Mouse (Mus musculus): Measurements from ENCODE around the gene Atg101. TPM values are rescaled to one million over a fixed set of nuclear protein-coding genes. Genes with fewer than 3 reads are reported as not detected.

Gene Atg101
- polyA plus RNA-seq, 1 experiment from 2014 or later = 31.7 TPM

DNA sequence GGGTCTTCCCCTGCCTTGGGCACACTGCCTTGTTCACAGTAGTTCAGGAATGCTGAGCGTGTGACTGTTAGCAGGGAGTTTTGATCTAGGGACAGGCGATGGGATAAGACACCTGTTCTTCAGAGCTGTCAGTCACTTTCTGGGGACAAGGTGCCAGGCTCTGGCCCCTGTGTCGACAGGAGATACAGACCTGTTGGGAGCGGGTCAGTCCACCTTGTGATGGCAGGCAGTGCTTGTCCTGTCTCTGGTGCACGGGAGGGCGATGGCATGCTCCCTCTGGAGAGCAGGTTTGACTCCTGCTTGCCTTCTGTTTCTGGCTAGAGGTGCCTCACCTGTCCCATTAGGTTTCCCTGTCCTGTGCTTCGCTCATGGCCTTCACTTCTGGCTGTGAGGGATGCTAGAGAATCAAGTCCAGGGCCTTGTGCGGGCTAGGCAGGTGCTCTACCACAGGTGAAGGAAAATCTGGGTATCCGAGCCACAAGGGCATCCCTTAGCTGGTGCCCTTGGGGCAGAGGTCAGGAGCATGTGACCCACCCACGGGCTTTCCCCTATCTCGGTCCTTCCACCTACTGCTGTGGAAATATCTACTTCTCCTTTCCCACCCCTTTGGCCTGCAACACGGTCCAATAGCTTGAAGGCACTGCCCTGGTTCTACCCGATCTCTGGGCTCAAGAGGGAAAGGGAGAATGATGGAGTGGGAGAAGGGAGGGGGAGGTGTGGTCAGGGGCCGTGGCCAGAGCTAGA is 27.4 kb upstream of the Atg101 start:
- H3K9me3 ChIP-seq (replicated peaks) = no peaks in the 10 kb centered on the region
- H3K27me3 ChIP-seq = peaks cover 45% of the 10 kb centered on the region
- 47% methylated on average over 14 of the region's 14 CpGs for WGBS (ENCODE audit: insufficient replicate concordance)
- DNase-seq (no peak), ATAC-seq (ENCODE audit: low read depth) (no peak)
- H3K4me1 ChIP-seq (replicated peaks) = peaks cover 23% of the 10 kb centered on the region
- H3K4me3 ChIP-seq (replicated peaks) = no peak overlapping the region
- no peak overlapping the region for H3K27ac ChIP-seq
- no peaks in the 10 kb centered on the region for H3K36me3 ChIP-seq
- H3K4me2 ChIP-seq = no peak overlapping the region
- no peak overlapping the region for H3K9ac ChIP-seq

GRCm38 (mm10) chr15:101258420-101258819 is 25.7 kb upstream of the Atg101 start:
- 47% methylated on average over 11 of the region's 11 CpGs for WGBS (ENCODE audit: insufficient replicate concordance)
- DNase-seq = no peak
- H3K27me3 ChIP-seq = peaks cover 30% of the 10 kb centered on the region
- H3K4me1 ChIP-seq (replicated peaks) = peaks cover 36% of the 10 kb centered on the region
- no peak overlapping the region for H3K27ac ChIP-seq
- H3K36me3 ChIP-seq = no peaks in the 10 kb centered on the region
- no peak overlapping the region for H3K9ac ChIP-seq
- ATAC-seq (ENCODE audit: low read depth) = no peak
- H3K9me3 ChIP-seq (replicated peaks) = no peaks in the 10 kb centered on the region
- no peak overlapping the region for H3K4me2 ChIP-seq
- no peak overlapping the region for H3K4me3 ChIP-seq (replicated peaks)

DNA sequence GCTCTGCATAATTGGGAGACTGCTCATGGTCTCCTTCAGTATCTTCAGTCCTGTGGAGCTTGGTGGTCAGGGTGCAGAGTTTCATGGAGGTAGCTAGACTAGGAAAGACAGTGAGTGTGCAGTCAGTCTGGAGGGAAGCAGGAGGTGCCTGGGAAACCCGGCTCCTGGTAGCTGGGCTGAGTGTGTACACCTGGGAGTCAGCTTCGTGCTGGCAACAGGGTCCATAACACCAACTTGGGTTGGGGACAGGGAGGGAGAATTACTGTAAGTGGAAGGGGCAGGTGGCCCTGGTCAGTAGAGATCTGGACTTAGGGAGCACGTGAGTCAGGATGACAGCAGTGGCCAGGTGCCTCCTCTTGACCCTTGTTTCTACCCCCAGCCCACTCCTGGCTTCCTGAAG is 24.1 kb upstream of the Atg101 start:
- no peak overlapping the region for H3K27ac ChIP-seq
- H3K4me3 ChIP-seq (replicated peaks) = no peak overlapping the region
- no peak overlapping the region for H3K9ac ChIP-seq
- no peaks in the 10 kb centered on the region for H3K9me3 ChIP-seq (replicated peaks)
- peaks cover 27% of the 10 kb centered on the region for H3K27me3 ChIP-seq
- no peak for ATAC-seq (ENCODE audit: low read depth)
- H3K36me3 ChIP-seq = no peaks in the 10 kb centered on the region
- no peak overlapping the region for H3K4me2 ChIP-seq
- WGBS (ENCODE audit: insufficient replicate concordance) = 72% methylated on average over 3 of the region's 3 CpGs
- DNase-seq = no peak
- peaks cover 27% of the 10 kb centered on the region for H3K4me1 ChIP-seq (replicated peaks)

DNA sequence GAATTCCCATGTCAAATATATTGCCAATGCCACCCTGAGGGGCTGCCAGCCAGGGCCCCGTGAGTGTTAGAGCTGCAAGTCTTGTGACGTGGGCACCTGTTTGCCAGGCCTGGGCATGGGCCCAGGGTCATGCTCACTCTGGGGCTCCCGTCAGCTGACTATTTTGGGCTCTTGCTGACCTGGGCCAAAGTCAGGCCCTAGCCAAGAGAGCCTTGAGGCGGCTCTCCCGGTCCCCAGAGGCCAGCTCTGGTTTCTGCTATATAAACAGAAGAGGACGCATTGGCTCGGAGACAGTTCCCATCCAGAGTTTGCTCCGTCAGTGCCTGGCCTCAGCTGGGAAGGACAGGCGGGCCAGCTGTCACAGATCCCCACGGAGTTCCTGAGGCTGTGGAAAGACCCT is 23.7 kb upstream of the Atg101 start:
- Histone ChIP-seq H3K27me3 (peaks cover 28% of the 10 kb centered on the region), H3K4me3 (replicated peaks) (no peak overlapping the region), H3K27ac (no peak overlapping the region), H3K9ac (no peak overlapping the region), H3K9me3 (replicated peaks) (no peaks in the 10 kb centered on the region), H3K4me1 (replicated peaks) (peaks cover 27% of the 10 kb centered on the region), H3K36me3 (no peaks in the 10 kb centered on the region), H3K4me2 (no peak overlapping the region)
- WGBS (ENCODE audit: insufficient replicate concordance) = 59% methylated on average over 10 of the region's 10 CpGs
- DNase-seq (no peak), ATAC-seq (ENCODE audit: low read depth) (no peak)

DNA sequence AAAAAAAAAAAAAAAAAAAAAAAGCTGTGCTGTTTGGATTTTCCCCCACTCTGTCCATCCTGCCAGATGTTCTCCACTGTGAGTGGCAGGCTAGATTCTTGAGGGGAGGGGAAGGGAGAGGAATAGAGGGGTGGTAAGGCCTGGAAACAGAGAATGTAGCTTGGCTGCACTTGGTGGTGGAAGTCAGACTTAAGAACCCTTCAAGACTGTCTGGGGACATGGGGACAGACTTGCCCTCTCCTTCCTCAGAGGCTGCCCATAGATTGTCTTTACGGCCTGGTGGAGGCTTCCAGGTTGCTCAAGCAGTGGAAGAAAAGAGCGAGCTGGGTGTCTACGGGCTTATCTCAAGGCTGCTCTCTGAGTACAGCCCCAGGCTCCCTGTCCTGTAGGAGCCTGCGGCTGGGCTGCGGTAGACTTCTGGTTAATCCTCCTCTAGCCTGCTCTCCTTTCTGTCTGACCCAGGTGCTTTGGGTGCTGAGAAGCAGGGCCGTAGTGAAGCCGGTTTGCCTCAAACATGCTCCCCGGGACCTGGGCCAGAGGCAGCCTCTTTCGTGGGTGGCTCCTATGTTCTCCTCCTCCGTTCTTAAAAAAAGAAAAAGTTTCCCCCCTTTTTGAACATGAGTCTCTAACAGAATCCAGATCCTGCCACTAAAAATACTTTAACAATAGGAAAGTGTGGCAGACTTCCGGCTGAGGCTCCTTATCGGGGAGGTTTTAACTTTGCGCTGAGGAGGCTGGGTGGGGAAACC is 23.0 kb upstream of the Atg101 start:
- no peak overlapping the region for H3K9ac ChIP-seq
- H3K4me2 ChIP-seq = peak overlapping the region; percentile 40
- 17% methylated on average over 13 of the region's 13 CpGs for WGBS (ENCODE audit: insufficient replicate concordance)
- peaks cover 30% of the 10 kb centered on the region for H3K4me1 ChIP-seq (replicated peaks)
- H3K27me3 ChIP-seq = peaks cover 32% of the 10 kb centered on the region
- ATAC-seq (ENCODE audit: low read depth) (peak; percentile 49; the same call in 1 of the 2 replicates), DNase-seq (no peak)
- H3K36me3 ChIP-seq = no peaks in the 10 kb centered on the region
- H3K27ac ChIP-seq = peak overlapping the region; percentile 62
- no peaks in the 10 kb centered on the region for H3K9me3 ChIP-seq (replicated peaks)
- H3K4me3 ChIP-seq (replicated peaks) = no peak overlapping the region

- Histone ChIP-seq H3K4me1 (replicated peaks) (peaks cover 41% of the 10 kb centered on the region), H3K27me3 (peaks cover 36% of the 10 kb centered on the region), H3K4me2 (no peak overlapping the region), H3K4me3 (replicated peaks) (no peak overlapping the region), H3K36me3 (no peaks in the 10 kb centered on the region), H3K27ac (peak overlapping the region; percentile 18; the same call in 1 of the 2 replicates), H3K9ac (no peak overlapping the region), H3K9me3 (replicated peaks) (no peaks in the 10 kb centered on the region)
- DNase-seq = no peak
- WGBS (ENCODE audit: insufficient replicate concordance) = 23% methylated on average over 5 of the region's 5 CpGs
- ATAC-seq (ENCODE audit: low read depth) = peak; percentile 21; the same call in 1 of the 2 replicates
Observed at GRCm38 (mm10) chr15:101262502-101262901, 21.6 kb upstream of the Atg101 start.

DNA sequence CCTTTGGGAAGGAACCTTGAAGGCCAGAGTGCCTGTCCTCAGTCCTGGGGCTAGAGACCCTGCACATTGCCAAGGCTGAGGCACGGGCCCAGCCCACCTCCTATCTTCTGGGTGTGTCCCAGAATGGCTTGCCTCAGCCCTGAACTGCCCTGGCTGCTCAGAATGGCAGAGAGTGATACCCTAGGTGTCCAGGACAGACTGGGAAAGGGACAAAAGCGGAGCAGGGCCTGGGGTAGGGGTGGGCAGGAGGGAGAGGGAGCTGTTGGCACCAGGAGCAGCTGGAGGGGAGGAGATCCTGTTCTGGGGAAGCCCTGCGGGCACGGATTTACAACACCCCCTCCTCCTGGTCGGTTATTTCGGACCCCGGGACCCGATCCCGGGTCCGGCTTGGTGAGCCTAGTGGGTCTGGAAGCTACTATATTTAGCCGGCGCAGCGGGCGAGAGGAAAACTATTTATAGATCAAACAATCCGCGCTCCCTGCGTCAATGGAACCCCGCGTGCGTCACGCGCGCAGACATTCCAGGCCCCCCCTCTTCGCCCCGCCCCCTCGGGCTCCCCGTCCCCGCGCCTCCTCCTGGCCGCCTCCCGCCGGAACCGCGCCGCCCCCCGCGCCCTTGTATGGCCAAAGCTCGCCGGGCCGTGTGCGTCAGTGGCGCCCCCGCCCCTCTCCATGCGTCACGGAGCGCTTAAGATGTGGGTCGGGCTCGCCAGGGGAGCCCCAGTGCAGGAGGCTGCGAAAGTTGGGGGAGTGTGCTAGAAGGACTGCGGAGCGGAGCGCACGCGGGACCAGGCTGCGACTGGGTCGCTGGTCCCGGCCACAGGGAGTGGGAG is 17.7 kb upstream of the Atg101 start:
- Histone ChIP-seq H3K27ac (no peak overlapping the region), H3K4me1 (replicated peaks) (peaks cover 31% of the 10 kb centered on the region), H3K4me2 (peak overlapping the region; percentile 69), H3K9me3 (replicated peaks) (no peaks in the 10 kb centered on the region), H3K36me3 (no peaks in the 10 kb centered on the region), H3K4me3 (replicated peaks) (peak overlapping the region; percentile 51), H3K27me3 (peaks cover 55% of the 10 kb centered on the region), H3K9ac (peak overlapping the region; percentile 39)
- DNase-seq (peak; percentile 41), ATAC-seq (ENCODE audit: low read depth) (peak; percentile 61)
- 2% methylated on average over 57 of the region's 57 CpGs for WGBS (ENCODE audit: insufficient replicate concordance)

DNA sequence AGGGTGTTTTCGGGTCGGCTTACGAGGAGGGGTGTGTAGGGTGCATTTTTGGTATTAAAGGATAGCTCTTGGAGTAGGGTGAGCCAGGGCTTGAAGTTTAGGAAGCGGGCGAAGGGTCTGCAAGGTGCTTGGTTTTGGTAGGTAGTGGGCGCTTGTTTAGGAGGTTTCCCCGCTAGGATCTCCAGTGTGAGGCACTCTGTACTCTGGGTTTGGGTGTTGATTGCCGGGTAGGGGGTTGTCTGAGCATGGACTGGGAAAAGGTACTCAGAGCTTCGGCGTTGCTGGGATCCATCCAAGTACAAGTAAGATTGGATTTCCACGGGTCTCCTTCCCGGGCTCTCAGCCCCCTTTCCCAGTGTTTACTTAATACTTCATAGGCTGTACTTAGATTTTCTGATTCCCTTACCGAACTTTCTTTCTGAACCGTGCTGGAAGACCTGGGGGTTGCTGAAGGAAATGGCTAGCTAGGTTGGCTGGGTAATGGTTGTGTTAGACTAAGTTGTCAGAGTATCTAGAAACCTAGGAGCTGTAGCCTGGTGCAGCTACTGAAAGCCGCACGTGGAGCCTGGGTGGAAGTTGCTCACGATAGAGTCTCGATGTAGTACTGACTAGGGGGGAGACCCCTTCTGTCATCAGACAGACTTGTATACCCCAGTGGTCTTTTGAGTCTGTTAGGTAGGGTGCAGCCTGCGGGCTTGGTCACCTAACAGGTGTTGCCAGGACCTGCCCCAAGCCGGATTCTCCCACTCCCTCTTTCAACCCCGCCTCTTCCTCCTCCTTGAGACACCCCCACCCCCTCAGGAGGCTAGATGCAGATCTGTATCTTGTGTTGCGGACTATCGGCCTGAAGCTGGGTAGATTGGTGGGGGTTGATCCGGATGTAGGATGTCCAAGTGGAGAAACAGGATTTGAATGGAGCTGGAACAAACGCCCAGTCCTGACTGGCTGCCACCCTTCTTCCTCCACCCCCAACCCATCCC is 16.7 kb upstream of the Atg101 start:
- WGBS (ENCODE audit: insufficient replicate concordance) = under 1% methylated on average over 25 of the region's 25 CpGs
- Histone ChIP-seq H3K27ac (no peak overlapping the region), H3K4me1 (replicated peaks) (peaks cover 21% of the 10 kb centered on the region), H3K36me3 (no peaks in the 10 kb centered on the region), H3K9me3 (replicated peaks) (no peaks in the 10 kb centered on the region), H3K27me3 (peaks cover 55% of the 10 kb centered on the region), H3K4me2 (peak overlapping the region; percentile 69), H3K9ac (peak overlapping the region; percentile 39; the same call in 1 of the 2 replicates), H3K4me3 (replicated peaks) (peak overlapping the region; percentile 51)
- no peak for DNase-seq
- ATAC-seq (ENCODE audit: low read depth) = no peak

DNA sequence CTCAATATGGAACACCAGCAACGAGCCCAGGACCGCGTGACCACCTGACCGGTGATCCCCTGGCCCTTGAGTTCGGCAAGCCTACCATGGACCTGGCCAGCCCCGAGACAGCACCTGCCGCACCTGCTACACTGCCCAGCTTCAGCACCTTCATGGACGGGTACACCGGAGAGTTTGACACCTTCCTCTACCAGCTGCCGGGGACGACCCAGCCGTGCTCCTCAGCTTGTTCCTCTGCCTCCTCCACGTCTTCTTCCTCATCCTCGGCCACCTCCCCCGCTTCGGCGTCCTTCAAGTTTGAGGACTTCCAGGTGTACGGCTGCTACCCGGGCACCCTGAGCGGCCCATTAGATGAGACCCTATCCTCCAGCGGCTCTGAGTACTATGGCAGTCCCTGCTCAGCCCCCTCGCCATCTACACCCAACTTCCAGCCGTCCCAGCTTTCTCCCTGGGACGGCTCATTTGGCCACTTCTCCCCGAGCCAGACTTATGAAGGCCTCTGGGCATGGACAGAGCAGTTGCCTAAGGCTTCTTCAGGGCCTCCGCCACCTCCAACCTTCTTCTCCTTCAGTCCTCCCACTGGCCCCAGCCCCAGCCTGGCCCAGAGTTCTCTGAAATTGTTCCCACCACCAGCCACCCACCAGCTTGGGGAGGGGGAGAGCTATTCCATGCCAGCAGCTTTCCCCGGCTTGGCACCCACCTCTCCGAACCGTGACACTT is 13.8 kb upstream of the Atg101 start:
- 79% methylated on average over 29 of the region's 29 CpGs for WGBS (ENCODE audit: insufficient replicate concordance)
- Histone ChIP-seq H3K4me1 (replicated peaks) (peaks cover 14% of the 10 kb centered on the region), H3K4me3 (replicated peaks) (no peak overlapping the region), H3K9ac (no peak overlapping the region), H3K9me3 (replicated peaks) (no peaks in the 10 kb centered on the region), H3K36me3 (no peaks in the 10 kb centered on the region), H3K4me2 (no peak overlapping the region), H3K27me3 (peaks cover 41% of the 10 kb centered on the region), H3K27ac (no peak overlapping the region)
- no peak for ATAC-seq (ENCODE audit: low read depth)
- no peak for DNase-seq

DNA sequence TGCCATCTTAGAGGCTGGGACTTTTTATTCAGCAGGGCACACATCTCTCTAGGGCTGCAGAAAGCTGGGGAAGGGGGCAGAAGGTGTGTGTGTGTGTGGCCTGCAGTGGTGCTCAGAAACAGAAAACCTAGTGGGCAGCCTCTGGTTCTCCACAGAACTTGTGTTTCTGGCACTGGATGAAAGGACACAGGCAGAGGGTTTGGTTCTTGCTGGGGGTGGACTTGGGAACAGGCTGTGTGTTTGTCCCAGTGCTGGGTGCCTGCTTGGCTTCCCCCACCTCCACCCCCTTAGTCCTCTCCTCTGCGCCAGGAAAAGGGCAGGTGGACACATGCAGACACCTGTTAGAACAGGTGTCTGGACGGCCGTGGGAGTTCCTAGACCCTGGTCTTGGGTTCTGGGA is 13.0 kb upstream of the Atg101 start:
- WGBS (ENCODE audit: insufficient replicate concordance) = 57% methylated on average over 3 of the region's 3 CpGs
- no peaks in the 10 kb centered on the region for H3K9me3 ChIP-seq (replicated peaks)
- ATAC-seq (ENCODE audit: low read depth) = no peak
- peaks cover 11% of the 10 kb centered on the region for H3K4me1 ChIP-seq (replicated peaks)
- H3K27me3 ChIP-seq = peaks cover 33% of the 10 kb centered on the region
- no peak overlapping the region for H3K9ac ChIP-seq
- no peaks in the 10 kb centered on the region for H3K36me3 ChIP-seq
- DNase-seq = no peak
- H3K27ac ChIP-seq = no peak overlapping the region
- H3K4me2 ChIP-seq = no peak overlapping the region
- H3K4me3 ChIP-seq (replicated peaks) = no peak overlapping the region
